Mouse (Mus musculus) brown adipose tissue, adult 24 weeks (tissue): ENCODE data around the gene Asah2. TPM values are rescaled to one million over a fixed set of nuclear protein-coding genes. Genes with fewer than 3 reads are reported as not detected.
"Not testable (repeated sequence)": the region's sequence is repeated elsewhere in the genome, so short reads cannot be mapped to it uniquely, and the experiment has no call there.

Experiments
- H3K27ac ChIP-seq: fragments of 200-500 bp; replicated peaks from 2 replicates; pipeline ENCODE4 v1.5.1; 2012; ENCODE audit warnings: low read depth, mild to moderate bottlenecking, low read length
- H3K4me1 ChIP-seq: fragments of 200-500 bp; 2 replicates; pipeline ENCODE4 v1.6.1; 2012; ENCODE audit warnings: low read length, mixed read lengths; ENCODE audit not compliant: control insufficient read depth, insufficient read depth, insufficient read length
- H3K4me3 ChIP-seq: fragments of 200-500 bp; 2 replicates; pipeline ENCODE4 v1.5.1; 2012; ENCODE audit warnings: low read depth, mild to moderate bottlenecking, low read length, moderate library complexity; ENCODE audit not compliant: insufficient read depth
- polyA plus RNA-seq: library from polyadenylated mRNA; stranded (reverse); fragments of >200 nt; gene quantifications from 2 replicates; pipeline ENCODE4 v1.2.4, GENCODE M21; 2012; ENCODE audit not compliant: missing spikeins, insufficient read depth, insufficient read length

The Asah2 gene
- 9.8 and 12.0 TPM in 2 replicates for polyA plus RNA-seq

- H3K4me3 ChIP-seq = peak within 1 kb of the TSS; percentile 99
- peaks cover 16% of the 10 kb centered on the region for H3K4me1 ChIP-seq
- H3K27ac ChIP-seq = peak within 1 kb of the TSS; percentile 99
Measured at GRCm38 (mm10) chr19:32107771-32108306, at the start of gene Asah2. TSS of gene Asah2 (minus strand) at chr19:32108211.

GRCm38 (mm10) chr19:32157045-32157444 lies 49.0 kb upstream of the Asah2 start:
- Histone ChIP-seq H3K4me1 (peaks cover 6% of the 10 kb centered on the region; the same call in 1 of the 2 replicates), H3K27ac (peak overlapping the region; percentile 47), H3K4me3 (no peak overlapping the region)

DNA sequence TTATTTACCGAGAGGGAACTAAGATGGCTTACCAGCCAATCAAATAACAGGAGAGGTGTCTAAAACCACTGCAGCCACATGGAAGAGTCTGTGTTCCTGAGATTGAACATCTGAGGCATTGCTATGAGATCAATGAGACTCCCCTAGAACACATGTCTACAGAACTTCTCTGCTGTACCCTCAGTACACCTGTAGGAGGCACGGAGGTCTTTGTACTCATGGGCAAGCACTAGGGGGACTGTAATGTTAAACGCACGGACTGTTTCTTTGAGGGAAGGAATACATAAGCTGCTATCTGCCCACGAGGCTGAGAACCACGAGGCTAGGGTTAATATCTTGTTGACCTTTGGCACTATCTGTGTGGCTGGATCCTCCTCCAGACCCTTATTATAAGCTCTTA lies 44.5 kb upstream of the Asah2 start:
- H3K4me3 ChIP-seq = no peak overlapping the region

GRCm38 (mm10) chr19:32148710-32149109 lies 40.7 kb upstream of the Asah2 start:
- H3K4me1 ChIP-seq = peaks cover 2% of the 10 kb centered on the region; the same call in 1 of the 2 replicates
- no peak overlapping the region for H3K27ac ChIP-seq
- no peak overlapping the region for H3K4me3 ChIP-seq

More for the DNA sequence above, 44.5 kb upstream of the Asah2 start:
- no peak overlapping the region for H3K27ac ChIP-seq
- peaks cover 6% of the 10 kb centered on the region; the same call in 1 of the 2 replicates for H3K4me1 ChIP-seq

GRCm38 (mm10) chr19:32142383-32142782 lies 34.4 kb upstream of the Asah2 start:
- Histone ChIP-seq H3K4me3 (no peak overlapping the region), H3K27ac (peak overlapping the region; percentile 21; the same call in 1 of the 2 replicates), H3K4me1 (peaks cover 32% of the 10 kb centered on the region)

DNA sequence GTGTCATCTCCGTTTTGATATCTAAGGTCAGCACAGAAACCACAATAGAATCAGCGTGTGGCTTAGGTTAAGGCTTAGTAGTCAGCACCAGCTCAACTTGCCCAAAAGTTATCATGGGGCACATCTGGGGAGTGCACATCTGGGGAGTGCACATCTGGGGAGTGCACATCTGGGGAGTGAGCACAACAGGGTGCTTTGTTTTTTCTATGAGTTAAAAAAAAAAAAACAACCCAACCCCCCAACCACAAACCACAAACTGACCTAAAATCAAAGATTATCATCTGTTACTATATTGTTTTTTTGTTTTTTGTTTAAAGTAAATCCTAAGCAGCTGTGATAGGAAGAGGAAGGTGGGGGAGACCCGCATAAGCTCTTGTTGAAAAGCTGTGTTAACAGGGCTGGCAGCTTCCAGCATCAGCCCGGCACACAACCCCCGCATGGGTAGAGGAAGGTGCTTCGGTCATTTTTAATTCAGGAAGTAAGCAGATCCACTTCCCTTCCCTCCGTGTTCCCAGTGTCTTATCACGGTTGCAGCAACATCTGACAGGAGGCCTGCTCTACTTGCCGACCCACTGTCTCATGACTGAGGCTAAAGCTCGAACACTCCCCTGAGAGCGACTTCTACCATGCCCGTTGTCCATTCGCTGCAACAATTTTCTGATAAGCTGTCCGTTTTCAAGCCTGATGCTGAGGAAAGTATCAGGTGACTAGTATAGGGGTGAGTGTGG lies 30.5 kb upstream of the Asah2 start:
- H3K27ac ChIP-seq = no peak overlapping the region
- H3K4me1 ChIP-seq = peaks cover 33% of the 10 kb centered on the region
- H3K4me3 ChIP-seq = no peak overlapping the region

DNA sequence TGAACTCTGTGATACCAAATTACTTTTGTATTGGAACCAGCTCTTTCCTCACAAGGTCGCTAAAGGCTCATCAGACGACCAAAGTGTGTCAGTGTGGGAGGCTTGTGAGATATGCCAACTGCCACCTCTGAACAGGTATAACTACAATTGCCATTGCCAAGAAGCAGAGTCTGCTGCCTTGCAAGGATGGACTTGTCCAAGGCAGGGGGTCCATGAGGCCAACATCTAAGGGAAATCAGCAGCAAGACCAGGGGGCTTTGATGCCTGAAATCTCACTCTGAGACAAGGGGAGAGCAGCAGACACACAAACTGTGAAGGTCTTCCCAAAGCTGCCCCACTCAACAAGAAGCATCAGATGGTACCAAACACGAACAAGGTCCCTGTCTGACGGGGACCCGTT lies 29.9 kb upstream of the Asah2 start:
- Histone ChIP-seq H3K4me1 (peaks cover 30% of the 10 kb centered on the region), H3K27ac (no peak overlapping the region), H3K4me3 (no peak overlapping the region)

- H3K4me1 ChIP-seq = peaks cover 27% of the 10 kb centered on the region
- H3K27ac ChIP-seq = no peak overlapping the region
- no peak overlapping the region for H3K4me3 ChIP-seq
Measured at GRCm38 (mm10) chr19:32136888-32137625, 29.0 kb upstream of the Asah2 start.

GRCm38 (mm10) chr19:32131707-32132488 lies 23.9 kb upstream of the Asah2 start:
- H3K4me3 ChIP-seq, H3K27ac ChIP-seq, H3K4me1 ChIP-seq: not testable (repeated sequence)

DNA sequence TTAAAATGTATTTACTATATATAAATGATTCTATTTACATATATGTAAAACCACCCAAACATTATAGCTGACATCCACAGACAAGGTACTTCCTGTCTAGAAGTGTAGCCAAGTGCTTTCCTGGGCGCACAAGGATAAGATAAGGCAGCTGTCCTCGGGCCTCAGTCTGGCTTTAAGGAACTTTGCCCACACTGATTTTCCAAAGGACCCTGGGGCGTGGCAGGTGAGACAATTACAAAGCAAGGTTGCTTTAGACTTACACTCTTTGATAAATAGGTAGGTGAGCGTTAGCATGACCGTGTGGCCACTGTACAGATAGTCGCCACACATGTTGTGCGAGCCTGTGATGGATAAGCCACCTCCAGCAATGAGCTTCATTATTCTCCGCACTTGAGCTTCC lies 21.3 kb upstream of the Asah2 start:
- Histone ChIP-seq H3K27ac (no peak overlapping the region), H3K4me3 (no peak overlapping the region)

DNA sequence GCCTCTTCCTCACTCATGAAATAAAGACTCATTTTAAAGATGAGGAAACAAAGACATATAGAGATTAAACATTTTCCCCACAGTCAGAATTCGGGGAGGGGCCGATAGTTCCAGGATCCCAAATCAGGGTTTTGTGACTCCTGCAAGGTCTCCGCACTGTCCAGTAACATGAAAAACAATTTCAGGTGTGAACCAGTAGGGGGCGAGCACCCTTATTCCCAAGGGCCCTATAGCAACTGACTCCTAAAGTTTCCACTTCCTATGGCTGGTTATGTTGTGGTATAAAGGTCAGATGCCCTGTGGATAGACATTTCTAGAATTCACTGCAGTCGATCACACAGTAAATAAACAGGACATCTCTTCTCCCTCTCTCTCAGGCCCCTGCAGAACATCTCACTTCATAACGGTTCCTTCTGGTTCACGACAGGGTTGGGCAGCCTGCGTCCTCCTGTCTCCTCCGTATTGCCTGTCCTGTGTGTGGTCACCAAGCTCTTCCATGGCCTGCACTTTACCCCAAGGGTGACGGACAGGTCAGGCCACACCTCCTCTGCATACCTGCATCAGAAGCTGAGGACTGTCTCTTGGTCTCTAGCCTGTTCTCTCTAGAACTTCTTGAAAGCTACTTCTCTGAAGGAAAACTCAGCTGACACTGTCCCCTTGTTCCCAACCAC lies 19.3 kb upstream of the Asah2 start:
- Histone ChIP-seq H3K4me1 (peaks cover 5% of the 10 kb centered on the region; the same call in 1 of the 2 replicates), H3K4me3 (no peak overlapping the region), H3K27ac (no peak overlapping the region)

More for the DNA sequence above, 21.3 kb upstream of the Asah2 start:
- peaks cover 5% of the 10 kb centered on the region; the same call in 1 of the 2 replicates for H3K4me1 ChIP-seq

GRCm38 (mm10) chr19:32124155-32124554 lies 16.1 kb upstream of the Asah2 start:
- peaks cover 5% of the 10 kb centered on the region; the same call in 1 of the 2 replicates for H3K4me1 ChIP-seq
- H3K4me3 ChIP-seq = no peak overlapping the region
- H3K27ac ChIP-seq = 0 out of 2 replicates have a peak overlapping the region, but pooled peaks have one; percentile 16

- H3K4me1 ChIP-seq = peaks cover 5% of the 10 kb centered on the region; the same call in 1 of the 2 replicates
- no peak overlapping the region for H3K4me3 ChIP-seq
- H3K27ac ChIP-seq = no peak overlapping the region
Measured at GRCm38 (mm10) chr19:32123196-32123595, 15.2 kb upstream of the Asah2 start.

GRCm38 (mm10) chr19:32120798-32121197 lies 12.8 kb upstream of the Asah2 start:
- 0 out of 2 replicates have a peak, but pooled peaks cover 2% of the 10 kb centered on the region for H3K4me1 ChIP-seq
- H3K4me3 ChIP-seq = no peak overlapping the region
- no peak overlapping the region for H3K27ac ChIP-seq
